ENCODE assay signal across 23 mouse cellular contexts in genomic region chr15:84045562-84045961, GRCm38 (mm10). TPM values are rescaled to one million over a fixed set of nuclear protein-coding genes. Genes with fewer than 3 reads are reported as not detected.
"Had no signal": no experiment of that assay in that cellular context is flagged by ENCODE, and none has a peak within 500 bp of the region (broad histone marks: within the 10 kb centered on the region; RNA-seq: fewer than 3 reads in every experiment).

No protein-coding gene starts in this region.

- DNase-seq: lung, adult 18-20 months; lung, postnatal 14 days; lung, postnatal 36 days; midbrain, embryonic 14.5 days; retina, postnatal 1 day; right cerebral cortex, adult 18-20 months; right cerebral cortex, postnatal 25 days; right cerebral cortex, postnatal 4 days; spleen, adult 18-20 months; thymus, adult 18-20 months; thymus, postnatal 25 days; thymus, postnatal 4 days had no signal

- H3K4me3 ChIP-seq: lung, embryonic 15.5 days; midbrain, embryonic 10.5 days; midbrain, embryonic 12.5 days; myocyte; neural tube, embryonic 13.5 days; neural tube, embryonic 15.5 days had no signal

- H3K27ac ChIP-seq: liver, embryonic 14.5 days; lung, embryonic 15.5 days; midbrain, embryonic 10.5 days; midbrain, embryonic 12.5 days; neural tube, embryonic 13.5 days; neural tube, embryonic 15.5 days had no signal

- H3K36me3 ChIP-seq: lung, embryonic 15.5 days; midbrain, embryonic 10.5 days; midbrain, embryonic 12.5 days; neural tube, embryonic 13.5 days; neural tube, embryonic 15.5 days had no signal

- H3K27me3 ChIP-seq: lung, embryonic 15.5 days; midbrain, embryonic 12.5 days; neural tube, embryonic 13.5 days; neural tube, embryonic 15.5 days had no signal

- H3K4me1 ChIP-seq: lung, embryonic 15.5 days; midbrain, embryonic 12.5 days had no signal

RNA-seq across cellular contexts. Expression of gene Efcab6, which starts 19.6 kb away (rescaled TPM):
- total RNA-seq: megakaryocyte, adult 5-6 weeks; megakaryocyte-erythroid progenitor cell, adult 5-6 weeks had no signal
- polyA plus RNA-seq: liver, embryonic 14.5 days; liver, embryonic 16.5 days; midbrain, embryonic 12.5 days; myocyte; small intestine, adult 2 months had no signal

RNA-seq across cellular contexts. Expression of gene Sult4a1, which starts 60.0 kb away (rescaled TPM):
- total RNA-seq: megakaryocyte, adult 5-6 weeks; megakaryocyte-erythroid progenitor cell, adult 5-6 weeks had no signal
- polyA plus RNA-seq: myocyte had no signal
